Mouse (Mus musculus) liver (tissue): ENCODE results near the gene Steap3.
A peak's percentile ranks its signal among the peaks of the same experiment; 100 is the strongest.

Source experiments
- DNase-seq: peaks from one replicate; pipeline ENCODE4 v3.0.0-alpha.2; 2020; ENCODE audit warnings: mixed read lengths

Gene Steap3

GRCm38 (mm10) chr1:120250586-120250985 lies 21.9 kb downstream of the Steap3 start:
- DNase-seq = no peak

- no peak for DNase-seq
Observed at GRCm38 (mm10) chr1:120249842-120250241, 22.7 kb downstream of the Steap3 start.

- DNase-seq = no peak
Observed at GRCm38 (mm10) chr1:120248156-120248555, 24.3 kb downstream of the Steap3 start.

- DNase-seq = no peak
Observed at GRCm38 (mm10) chr1:120247351-120247750, 25.2 kb downstream of the Steap3 start.

- DNase-seq = no peak
Observed at GRCm38 (mm10) chr1:120246946-120247345, 25.6 kb downstream of the Steap3 start.

GRCm38 (mm10) chr1:120245661-120246131 lies 26.8 kb downstream of the Steap3 start:
- no peak for DNase-seq

GRCm38 (mm10) chr1:120244646-120245045 lies 27.9 kb downstream of the Steap3 start:
- no peak for DNase-seq

GRCm38 (mm10) chr1:120243987-120244386 lies 28.5 kb downstream of the Steap3 start:
- no peak for DNase-seq

GRCm38 (mm10) chr1:120237068-120237467 lies 35.4 kb downstream of the Steap3 start:
- DNase-seq = no peak

GRCm38 (mm10) chr1:120236424-120236823 lies 36.1 kb downstream of the Steap3 start:
- no peak for DNase-seq

GRCm38 (mm10) chr1:120235631-120236215 lies 36.8 kb downstream of the Steap3 start:
- DNase-seq = no peak

GRCm38 (mm10) chr1:120232170-120232569 lies 40.3 kb downstream of the Steap3 start:
- DNase-seq = no peak

GRCm38 (mm10) chr1:120231334-120231733 lies 41.2 kb downstream of the Steap3 start:
- DNase-seq = peak; percentile 84

- no peak for DNase-seq
Observed at GRCm38 (mm10) chr1:120229723-120230471, 42.6 kb downstream of the Steap3 start.

- no peak for DNase-seq
Observed at GRCm38 (mm10) chr1:120223613-120224012, 48.9 kb downstream of the Steap3 start.

- DNase-seq = no peak
Observed at GRCm38 (mm10) chr1:120221285-120221684, 51.2 kb downstream of the Steap3 start.

- DNase-seq = no peak
Observed at GRCm38 (mm10) chr1:120220841-120221240, 51.7 kb downstream of the Steap3 start.

- no peak for DNase-seq
Observed at GRCm38 (mm10) chr1:120208502-120209230, 63.8 kb downstream of the Steap3 start.

GRCm38 (mm10) chr1:120207568-120207967 lies 64.9 kb downstream of the Steap3 start:
- DNase-seq = no peak

GRCm38 (mm10) chr1:120204834-120205233 lies 67.7 kb downstream of the Steap3 start:
- no peak for DNase-seq

- no peak for DNase-seq
Observed at GRCm38 (mm10) chr1:120203836-120204235, 68.7 kb downstream of the Steap3 start.

- DNase-seq = no peak
Observed at GRCm38 (mm10) chr1:120202542-120202941, 70.0 kb downstream of the Steap3 start.

GRCm38 (mm10) chr1:120198942-120199341 lies 73.6 kb downstream of the Steap3 start:
- no peak for DNase-seq

GRCm38 (mm10) chr1:120198151-120198550 lies 74.4 kb downstream of the Steap3 start:
- DNase-seq = no peak
